Mouse (Mus musculus) hindbrain, embryonic 16.5 days (tissue): ENCODE results near the gene Galnt9. TPM values are rescaled to one million over a fixed set of nuclear protein-coding genes. Genes with fewer than 3 reads are reported as not detected.
A peak's percentile ranks its signal among the peaks of the same experiment; 100 is the strongest.

Source experiments
- ATAC-seq: fragments of 200-750 bp; cut with Nextera tagmentation; 2 replicates; pipeline ENCODE4 v1.8.0; 2017; ENCODE audit warnings: moderate TSS enrichment, moderate library complexity
- H3K27ac ChIP-seq: fragments of 300-500 bp; sonication (generic); 2 replicates; pipeline ENCODE4 v1.5.1; 2014; ENCODE audit warnings: low read depth, mild to moderate bottlenecking, control low read depth, low read length, moderate library complexity
- H3K27me3 ChIP-seq: fragments of 300-500 bp; sonication (generic); replicated peaks from 2 replicates; pipeline ENCODE4 v1.6.1; 2014; ENCODE audit warnings: low read length; ENCODE audit not compliant: control insufficient read depth, insufficient read depth
- H3K36me3 ChIP-seq: fragments of 300-500 bp; sonication (generic); 2 replicates; pipeline ENCODE4 v1.6.1; 2014; ENCODE audit warnings: mild to moderate bottlenecking, low read length, moderate library complexity, mixed read lengths; ENCODE audit not compliant: control insufficient read depth, insufficient read depth
- H3K4me1 ChIP-seq: fragments of 300-500 bp; sonication (generic); 2 replicates; pipeline ENCODE4 v1.6.1; 2014; ENCODE audit warnings: low read depth, low read length; ENCODE audit not compliant: control insufficient read depth, insufficient read depth
- H3K4me2 ChIP-seq: fragments of 300-500 bp; sonication (generic); 2 replicates; pipeline ENCODE4 v1.6.1; 2014; ENCODE audit warnings: mild to moderate bottlenecking, low read length, control low read depth, moderate library complexity
- H3K4me3 ChIP-seq: fragments of 300-500 bp; sonication (generic); 2 replicates; pipeline ENCODE4 v1.5.1; 2014; ENCODE audit warnings: mild to moderate bottlenecking, low read length, control low read depth, moderate library complexity
- H3K9ac ChIP-seq: fragments of 300-500 bp; sonication (generic); 2 replicates; pipeline ENCODE4 v1.6.1; 2014; ENCODE audit warnings: low read depth, mild to moderate bottlenecking, control low read depth, low read length, moderate library complexity
- H3K9me3 ChIP-seq: fragments of 300-500 bp; sonication (generic); 2 replicates; pipeline ENCODE4 v1.6.1; 2014; ENCODE audit warnings: mild to moderate bottlenecking, low read length, moderate library complexity; ENCODE audit not compliant: control insufficient read depth
- WGBS: fragments of 180-500 bp; shearing (Covaris S2); extraction: QIAGEN DNeasy Blood & Tissue Kit; methylation state at CpG from one replicate; pipeline ENCODE4 v1.1.7; 2014; 5-methylcytosine and 5-hydroxymethylcytosine counted together
- polyA plus RNA-seq: library from polyadenylated mRNA; unstranded; fragments of >200 nt; fragmentation: Nextera tagmentation; extraction: Ambion mirVana; gene quantifications from 2 replicates; pipeline ENCODE4 v1.2.1, GENCODE M21; 2015

Galnt9 gene
- polyA plus RNA-seq, 1 experiment from 2014 or later: 24.9 TPM

GRCm38 (mm10) chr5:110605531-110606221 is 61.5 kb downstream of the Galnt9 start:
- H3K9ac ChIP-seq: no peak overlapping the region
- no peaks in the 10 kb centered on the region for H3K9me3 ChIP-seq
- no peaks in the 10 kb centered on the region for H3K27me3 ChIP-seq
- H3K27ac ChIP-seq: no peak overlapping the region
- ATAC-seq: no peak
- H3K4me2 ChIP-seq: no peak overlapping the region
- H3K36me3 ChIP-seq: no peaks in the 10 kb centered on the region
- WGBS: 64% methylated on average over 5 of the region's 5 CpGs
- H3K4me3 ChIP-seq: no peak overlapping the region
- no peaks in the 10 kb centered on the region; the same call in 1 of the 2 replicates for H3K4me1 ChIP-seq

- WGBS: 67% methylated on average over 3 of the region's 3 CpGs
- Histone ChIP-seq H3K9ac (no peak overlapping the region), H3K27me3 (no peaks in the 10 kb centered on the region), H3K4me3 (no peak overlapping the region), H3K9me3 (no peaks in the 10 kb centered on the region), H3K27ac (no peak overlapping the region), H3K36me3 (no peaks in the 10 kb centered on the region), H3K4me1 (no peaks in the 10 kb centered on the region; the same call in 1 of the 2 replicates), H3K4me2 (no peak overlapping the region)
- peak; percentile 15; the same call in 1 of the 2 replicates for ATAC-seq
Measured at GRCm38 (mm10) chr5:110607767-110608166, 63.6 kb downstream of the Galnt9 start.

GRCm38 (mm10) chr5:110608336-110608735 is 64.2 kb downstream of the Galnt9 start:
- no peak for ATAC-seq
- Histone ChIP-seq H3K36me3 (no peaks in the 10 kb centered on the region), H3K9ac (no peak overlapping the region), H3K9me3 (no peaks in the 10 kb centered on the region), H3K4me3 (no peak overlapping the region), H3K27ac (no peak overlapping the region), H3K4me1 (no peaks in the 10 kb centered on the region; the same call in 1 of the 2 replicates), H3K27me3 (no peaks in the 10 kb centered on the region), H3K4me2 (no peak overlapping the region)
- 80% methylated on average over 6 of the region's 6 CpGs for WGBS

GRCm38 (mm10) chr5:110608941-110609340 is 64.8 kb downstream of the Galnt9 start:
- H3K36me3 ChIP-seq: no peaks in the 10 kb centered on the region
- ATAC-seq: no peak
- no peak overlapping the region for H3K4me2 ChIP-seq
- H3K27me3 ChIP-seq: no peaks in the 10 kb centered on the region
- H3K4me1 ChIP-seq: no peaks in the 10 kb centered on the region; the same call in 1 of the 2 replicates
- no peak overlapping the region for H3K27ac ChIP-seq
- H3K9me3 ChIP-seq: no peaks in the 10 kb centered on the region
- 57% methylated on average over 8 of the region's 8 CpGs for WGBS
- H3K9ac ChIP-seq: no peak overlapping the region
- H3K4me3 ChIP-seq: no peak overlapping the region

GRCm38 (mm10) chr5:110609425-110609824 is 65.3 kb downstream of the Galnt9 start:
- ATAC-seq: no peak
- Histone ChIP-seq H3K4me1 (no peaks in the 10 kb centered on the region; the same call in 1 of the 2 replicates), H3K36me3 (no peaks in the 10 kb centered on the region), H3K4me3 (no peak overlapping the region), H3K9ac (no peak overlapping the region), H3K27me3 (no peaks in the 10 kb centered on the region), H3K4me2 (no peak overlapping the region), H3K9me3 (no peaks in the 10 kb centered on the region), H3K27ac (no peak overlapping the region)
- WGBS: 86% methylated on average over 3 of the region's 3 CpGs

- Histone ChIP-seq H3K9ac (no peak overlapping the region), H3K4me3 (no peak overlapping the region), H3K4me2 (no peak overlapping the region), H3K4me1 (no peaks in the 10 kb centered on the region; the same call in 1 of the 2 replicates), H3K9me3 (no peaks in the 10 kb centered on the region), H3K27me3 (no peaks in the 10 kb centered on the region), H3K27ac (no peak overlapping the region), H3K36me3 (no peaks in the 10 kb centered on the region)
- ATAC-seq: no peak
- WGBS: 77% methylated on average over 5 of the region's 5 CpGs
Measured at GRCm38 (mm10) chr5:110609868-110610267, 65.7 kb downstream of the Galnt9 start.

GRCm38 (mm10) chr5:110610484-110610883 is 66.3 kb downstream of the Galnt9 start:
- Histone ChIP-seq H3K4me3 (no peak overlapping the region), H3K9me3 (no peaks in the 10 kb centered on the region), H3K36me3 (no peaks in the 10 kb centered on the region), H3K9ac (no peak overlapping the region), H3K4me1 (no peaks in the 10 kb centered on the region; the same call in 1 of the 2 replicates), H3K4me2 (no peak overlapping the region), H3K27me3 (no peaks in the 10 kb centered on the region), H3K27ac (no peak overlapping the region)
- no peak for ATAC-seq
- 91% methylated on average over 7 of the region's 7 CpGs for WGBS

- no peaks in the 10 kb centered on the region for H3K36me3 ChIP-seq
- peak; percentile 66 for ATAC-seq
- H3K27me3 ChIP-seq: no peaks in the 10 kb centered on the region
- H3K9ac ChIP-seq: no peak overlapping the region
- 69% methylated on average over 5 of the region's 5 CpGs for WGBS
- no peaks in the 10 kb centered on the region for H3K9me3 ChIP-seq
- no peaks in the 10 kb centered on the region; the same call in 1 of the 2 replicates for H3K4me1 ChIP-seq
- H3K27ac ChIP-seq: no peak overlapping the region
- no peak overlapping the region for H3K4me3 ChIP-seq
- no peak overlapping the region for H3K4me2 ChIP-seq
Measured at GRCm38 (mm10) chr5:110611435-110612158, 67.4 kb downstream of the Galnt9 start.

- no peak for ATAC-seq
Measured at GRCm38 (mm10) chr5:110619226-110619625, 75.1 kb downstream of the Galnt9 start.

More at GRCm38 (mm10) chr5:110619226-110619625, 75.1 kb downstream of the Galnt9 start:
- H3K36me3 ChIP-seq: 0 out of 2 replicates have a peak, but pooled peaks cover 3% of the 10 kb centered on the region
- no peaks in the 10 kb centered on the region for H3K9me3 ChIP-seq
- H3K27ac ChIP-seq: no peak overlapping the region
- no peak overlapping the region for H3K9ac ChIP-seq
- WGBS: 88% methylated on average over 6 of the region's 6 CpGs
- H3K4me2 ChIP-seq: no peak overlapping the region
- H3K27me3 ChIP-seq: no peaks in the 10 kb centered on the region
- no peak overlapping the region for H3K4me3 ChIP-seq
- H3K4me1 ChIP-seq: no peaks in the 10 kb centered on the region
